Mouse (Mus musculus) lung, postnatal 36 days (tissue): ENCODE measurements at regions not wholly inside any gene's neighbourhood (a gene's known extent, or its start where the extent isn't known, plus 50 kb on each side); places are given as distances from the start of the nearest gene placed in this dataset.
"Not testable (repeated sequence)": the region's sequence is repeated elsewhere in the genome, so short reads cannot be mapped to it uniquely, and the experiment has no call there.

Experiments used
- DNase-seq: peaks from one replicate; pipeline ENCODE4 v3.0.0; 2022; ENCODE audit warnings: mixed read lengths

- DNase-seq, result peak; percentile 82
These were observed 153.7 kb downstream of the Car8 start for GRCm38 (mm10) chr4:8084954-8085639.

- DNase-seq, result no peak
These were observed 159.5 kb downstream of the Car8 start for GRCm38 (mm10) chr4:8079349-8079748.

- DNase-seq, result no peak
These were observed 165.8 kb downstream of the Car8 start for GRCm38 (mm10) chr4:8072989-8073573.

GRCm38 (mm10) chr4:8070693-8071092 lies 168.1 kb downstream of the Car8 start:
- DNase-seq, result not testable (repeated sequence)

- DNase-seq, result peak; percentile 23
These were observed 170.8 kb downstream of the Car8 start for GRCm38 (mm10) chr4:8068086-8068485.

- DNase-seq, result no peak
These were observed 197.1 kb downstream of the Car8 start for GRCm38 (mm10) chr4:8041776-8042175.

- no peak for DNase-seq
These were observed 201.0 kb downstream of the Car8 start for GRCm38 (mm10) chr4:8037863-8038262.

GRCm38 (mm10) chr4:8033402-8033801 lies 205.4 kb downstream of the Car8 start:
- not testable (repeated sequence) for DNase-seq

GRCm38 (mm10) chr4:8005155-8005554 lies 233.7 kb downstream of the Car8 start:
- peak; percentile 69 for DNase-seq

- DNase-seq, result no peak
These were observed 241.3 kb downstream of the Car8 start for GRCm38 (mm10) chr4:7997575-7997953.

- DNase-seq, result no peak
These were observed 241.8 kb downstream of the Car8 start for GRCm38 (mm10) chr4:7996923-7997574.

- no peak for DNase-seq
These were observed 245.9 kb downstream of the Car8 start for GRCm38 (mm10) chr4:7992944-7993343.

- DNase-seq, result peak; percentile 35
These were observed 251.1 kb downstream of the Car8 start for GRCm38 (mm10) chr4:7987781-7988180.

GRCm38 (mm10) chr4:7987346-7987745 lies 251.5 kb downstream of the Car8 start:
- no peak for DNase-seq

- DNase-seq, result no peak
These were observed 254.0 kb downstream of the Car8 start for GRCm38 (mm10) chr4:7984814-7985213.

- no peak for DNase-seq
These were observed 259.0 kb downstream of the Car8 start for GRCm38 (mm10) chr4:7979772-7980351.

- DNase-seq, result no peak
These were observed 261.0 kb downstream of the Car8 start for GRCm38 (mm10) chr4:7977661-7978444.

GRCm38 (mm10) chr4:7970272-7970671 lies 268.6 kb downstream of the Car8 start:
- no peak for DNase-seq

GRCm38 (mm10) chr4:7965663-7966062 lies 273.2 kb downstream of the Car8 start:
- no peak for DNase-seq

- DNase-seq, result no peak
These were observed 277.2 kb downstream of the Car8 start for GRCm38 (mm10) chr4:7961521-7962172.

- no peak for DNase-seq
These were observed 278.5 kb downstream of the Car8 start for GRCm38 (mm10) chr4:7960335-7960734.

GRCm38 (mm10) chr4:7948020-7948419 lies 290.8 kb downstream of the Car8 start:
- no peak for DNase-seq
